Mouse (Mus musculus): Measurements from ENCODE around the gene Gjb3. TPM values are rescaled to one million over a fixed set of nuclear protein-coding genes. Genes with fewer than 3 reads are reported as not detected.

The Gjb3 gene
- polyA plus RNA-seq, 1 experiment from 2014 or later: 5.3 TPM

DNA sequence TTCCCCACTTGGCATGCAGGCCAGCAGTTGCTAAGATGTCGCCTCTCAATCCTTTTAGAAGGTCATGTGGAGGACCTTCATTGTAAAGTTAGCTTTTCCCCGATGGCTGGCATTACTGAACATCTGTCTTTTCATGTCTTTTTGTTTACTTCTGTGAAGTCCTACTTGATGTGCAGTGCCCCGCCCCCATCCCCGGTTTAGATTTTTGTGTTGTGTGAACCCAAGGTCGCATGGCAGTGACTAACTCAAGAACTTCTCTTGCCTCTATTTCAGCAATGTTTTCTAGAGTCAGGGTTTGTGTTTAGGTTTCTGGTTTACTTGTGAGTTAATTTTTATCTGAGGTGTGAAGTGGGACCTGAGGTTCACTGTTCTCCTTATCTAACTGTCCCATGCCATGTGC lies 38.0 kb downstream of the Gjb3 start:
- Histone ChIP-seq H3K27ac (replicated peaks; ENCODE audit: low read depth, low read length) (no peak overlapping the region), H3K4me3 (ENCODE audit: low read depth, low read length) (no peak overlapping the region), H3K4me2 (ENCODE audit: low read depth, severe bottlenecking) (no peak overlapping the region), H3K9ac (ENCODE audit: low read length) (no peak overlapping the region), H3K4me1 (ENCODE audit: control insufficient read depth, insufficient read depth, low read length) (no peaks in the 10 kb centered on the region), H3K27me3 (ENCODE audit: control insufficient read depth, insufficient read depth, low read length) (no peaks in the 10 kb centered on the region), H3K9me3 (ENCODE audit: control insufficient read depth, low read length) (no peaks in the 10 kb centered on the region), H3K36me3 (ENCODE audit: control insufficient read depth, insufficient read depth, low read length) (no peaks in the 10 kb centered on the region)
- WGBS: 83% methylated on average over 5 of the region's 5 CpGs
- no peak for ATAC-seq (ENCODE audit: insufficient number of reproducible peaks, low FRiP score, low TSS enrichment, low read depth)
- no peak for DNase-seq (ENCODE audit: low spot score)

DNA sequence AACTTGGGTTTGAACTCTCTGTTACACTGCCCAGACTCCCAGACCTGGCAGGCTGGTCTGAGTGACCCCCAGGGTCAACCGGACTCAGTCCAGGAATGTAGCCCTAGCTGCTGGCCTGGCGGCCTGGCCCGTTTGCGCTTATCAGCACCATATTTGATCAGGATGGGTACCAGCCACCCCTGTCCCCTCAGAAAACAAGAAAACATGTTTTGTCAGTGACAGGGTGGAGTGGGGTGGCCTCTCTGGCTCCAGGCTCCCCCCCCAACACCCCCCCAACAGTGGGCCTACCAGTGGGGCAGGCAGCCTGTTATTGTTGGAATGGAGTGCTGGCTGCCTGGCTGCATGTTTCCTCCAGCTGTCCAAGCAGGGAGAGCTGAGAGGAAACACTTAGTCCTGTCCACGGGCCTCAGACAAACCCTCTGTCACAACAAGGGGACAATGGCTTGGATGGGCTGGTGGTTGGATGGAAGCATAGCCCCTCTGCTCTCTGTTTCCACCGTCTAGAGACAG lies 41.5 kb downstream of the Gjb3 start:
- H3K4me3 ChIP-seq (ENCODE audit: low read depth, low read length): no peak overlapping the region
- H3K36me3 ChIP-seq (ENCODE audit: control insufficient read depth, insufficient read depth, low read length): no peaks in the 10 kb centered on the region
- WGBS: 76% methylated on average over 6 of the region's 6 CpGs
- H3K4me2 ChIP-seq (ENCODE audit: low read depth, severe bottlenecking): no peak overlapping the region
- H3K9ac ChIP-seq (ENCODE audit: low read length): no peak overlapping the region
- no peak overlapping the region for H3K27ac ChIP-seq (replicated peaks; ENCODE audit: low read depth, low read length)
- no peak for ATAC-seq (ENCODE audit: insufficient number of reproducible peaks, low FRiP score, low TSS enrichment, low read depth)
- no peaks in the 10 kb centered on the region for H3K4me1 ChIP-seq (ENCODE audit: control insufficient read depth, insufficient read depth, low read length)
- no peaks in the 10 kb centered on the region for H3K27me3 ChIP-seq (ENCODE audit: control insufficient read depth, insufficient read depth, low read length)
- no peaks in the 10 kb centered on the region for H3K9me3 ChIP-seq (ENCODE audit: control insufficient read depth, low read length)
- DNase-seq (ENCODE audit: low spot score): no peak

DNA sequence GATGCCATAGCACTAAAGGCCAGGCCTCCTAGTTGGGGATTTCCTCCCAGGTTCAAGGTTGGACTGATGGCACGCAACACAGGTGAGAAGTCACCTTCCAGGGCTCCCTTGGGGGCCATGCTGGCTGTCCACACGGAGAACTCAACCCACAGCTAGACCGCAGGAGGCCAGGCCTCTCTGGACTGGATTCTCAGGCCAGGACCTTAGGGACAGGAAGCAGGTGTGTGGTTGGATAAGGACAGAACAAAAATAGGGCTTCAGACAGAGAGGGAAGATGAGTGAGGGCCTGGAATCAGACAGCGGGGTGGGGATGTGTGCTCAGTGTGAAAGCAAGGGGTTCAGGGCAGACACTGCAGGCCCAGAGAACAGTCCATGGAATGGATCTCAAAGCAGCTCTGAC lies 43.7 kb downstream of the Gjb3 start:
- no peaks in the 10 kb centered on the region for H3K4me1 ChIP-seq (ENCODE audit: control insufficient read depth, insufficient read depth, low read length)
- H3K9me3 ChIP-seq (ENCODE audit: control insufficient read depth, low read length): no peaks in the 10 kb centered on the region
- no peak overlapping the region for H3K27ac ChIP-seq (replicated peaks; ENCODE audit: low read depth, low read length)
- no peak overlapping the region for H3K4me2 ChIP-seq (ENCODE audit: low read depth, severe bottlenecking)
- no peak for DNase-seq (ENCODE audit: low spot score)
- no peak for ATAC-seq (ENCODE audit: insufficient number of reproducible peaks, low FRiP score, low TSS enrichment, low read depth)
- no peak overlapping the region for H3K9ac ChIP-seq (ENCODE audit: low read length)
- 76% methylated on average over 4 of the region's 4 CpGs for WGBS
- H3K36me3 ChIP-seq (ENCODE audit: control insufficient read depth, insufficient read depth, low read length): no peaks in the 10 kb centered on the region
- H3K27me3 ChIP-seq (ENCODE audit: control insufficient read depth, insufficient read depth, low read length): no peaks in the 10 kb centered on the region
- no peak overlapping the region for H3K4me3 ChIP-seq (ENCODE audit: low read depth, low read length)

DNA sequence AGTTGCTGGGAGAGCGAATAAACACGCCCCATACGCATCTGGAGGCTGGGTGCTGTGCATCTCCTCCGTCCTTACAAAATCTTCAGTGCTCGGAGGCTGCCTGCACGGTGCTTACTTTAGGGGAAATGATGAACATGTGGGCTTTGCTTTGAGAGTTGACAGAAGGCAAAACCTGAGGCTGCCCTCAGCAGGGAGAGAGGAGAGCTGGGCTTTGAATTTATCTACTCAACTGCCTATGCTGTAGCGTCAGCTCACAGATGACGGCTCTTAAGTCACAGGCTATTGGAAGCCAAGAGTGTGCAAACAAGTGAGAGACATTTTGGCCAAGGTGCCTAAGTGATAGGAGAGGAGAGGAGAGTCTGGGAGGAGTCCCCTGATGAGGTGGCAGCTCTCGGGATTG lies 51.4 kb downstream of the Gjb3 start:
- no peaks in the 10 kb centered on the region; the same call in 1 of the 2 replicates for H3K4me1 ChIP-seq (ENCODE audit: control insufficient read depth, insufficient read depth, low read length)
- H3K27ac ChIP-seq (replicated peaks; ENCODE audit: low read depth, low read length): no peak overlapping the region
- ATAC-seq (ENCODE audit: insufficient number of reproducible peaks, low FRiP score, low TSS enrichment, low read depth) (no peak), DNase-seq (ENCODE audit: low spot score) (no peak)
- H3K4me3 ChIP-seq (ENCODE audit: low read depth, low read length): no peak overlapping the region
- WGBS: 89% methylated on average over 9 of the region's 9 CpGs
- H3K9ac ChIP-seq (ENCODE audit: low read length): no peak overlapping the region
- H3K4me2 ChIP-seq (ENCODE audit: low read depth, severe bottlenecking): no peak overlapping the region
- H3K36me3 ChIP-seq (ENCODE audit: control insufficient read depth, insufficient read depth, low read length): no peaks in the 10 kb centered on the region
- H3K27me3 ChIP-seq (ENCODE audit: control insufficient read depth, insufficient read depth, low read length): no peaks in the 10 kb centered on the region
- no peaks in the 10 kb centered on the region for H3K9me3 ChIP-seq (ENCODE audit: control insufficient read depth, low read length)

DNA sequence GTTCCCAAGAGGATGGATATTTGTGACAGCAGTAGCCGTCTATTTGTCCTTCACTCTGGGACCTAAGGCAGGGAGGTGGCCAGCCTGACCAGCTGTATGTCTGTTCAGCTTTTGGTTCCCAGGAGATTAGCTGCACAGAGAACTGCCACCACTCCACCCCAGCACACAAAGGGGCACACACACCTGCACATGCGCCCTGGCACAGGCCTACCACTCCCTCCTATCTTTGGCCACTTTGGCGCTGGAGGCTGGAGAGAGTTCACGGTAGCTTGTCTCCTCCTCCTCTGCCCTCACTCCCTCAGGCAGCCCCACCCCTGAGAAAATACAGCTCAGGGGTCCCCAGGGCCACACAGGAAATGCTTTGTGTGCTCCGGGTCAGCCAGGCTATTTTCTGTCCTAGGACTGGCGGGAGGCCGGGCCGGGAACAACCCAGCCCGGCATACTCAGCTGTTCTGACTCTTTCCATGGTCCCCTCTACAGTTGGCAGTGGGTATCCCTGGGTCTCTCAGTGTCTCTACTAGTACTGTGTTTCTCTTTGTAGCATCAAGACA lies 52.1 kb downstream of the Gjb3 start:
- ATAC-seq (ENCODE audit: insufficient number of reproducible peaks, low FRiP score, low TSS enrichment, low read depth) (no peak), DNase-seq (ENCODE audit: low spot score) (no peak)
- Histone ChIP-seq H3K4me1 (ENCODE audit: control insufficient read depth, insufficient read depth, low read length) (no peaks in the 10 kb centered on the region; the same call in 1 of the 2 replicates), H3K9ac (ENCODE audit: low read length) (no peak overlapping the region), H3K4me2 (ENCODE audit: low read depth, severe bottlenecking) (no peak overlapping the region), H3K27me3 (ENCODE audit: control insufficient read depth, insufficient read depth, low read length) (no peaks in the 10 kb centered on the region), H3K4me3 (ENCODE audit: low read depth, low read length) (no peak overlapping the region), H3K27ac (replicated peaks; ENCODE audit: low read depth, low read length) (no peak overlapping the region), H3K9me3 (ENCODE audit: control insufficient read depth, low read length) (no peaks in the 10 kb centered on the region), H3K36me3 (ENCODE audit: control insufficient read depth, insufficient read depth, low read length) (no peaks in the 10 kb centered on the region)
- WGBS: 66% methylated on average over 9 of the region's 9 CpGs

Other genes starting within 250 kb of the Gjb3 start
- 10.2 and 10.8 TPM in 2 replicates for gene Tmem35b, start 207.2 kb downstream of the Gjb3 start, polyA plus RNA-seq (2014; fragmentation: Nextera tagmentation; extraction: Ambion mirVana)
- gene Dlgap3, start 161.6 kb downstream of the Gjb3 start, polyA plus RNA-seq (2014; fragmentation: Nextera tagmentation; extraction: Ambion mirVana): 0.20 and 0.25 TPM in 2 replicates
- gene Smim12, start 87.1 kb downstream of the Gjb3 start, polyA plus RNA-seq (2014; fragmentation: Nextera tagmentation; extraction: Ambion mirVana): 61.5 and 65.9 TPM in 2 replicates
- gene Gja4, start 16.8 kb downstream of the Gjb3 start, polyA plus RNA-seq (2014; fragmentation: Nextera tagmentation; extraction: Ambion mirVana): 11.8 and 11.9 TPM in 2 replicates
- 0.13 TPM in 1 of 2 replicates, not detected in the other for gene Gjb4, start 23.2 kb upstream of the Gjb3 start, polyA plus RNA-seq (2014; fragmentation: Nextera tagmentation; extraction: Ambion mirVana)
- 0.82 and 0.88 TPM in 2 replicates for gene Gjb5, start 27.3 kb upstream of the Gjb3 start, polyA plus RNA-seq (2014; fragmentation: Nextera tagmentation; extraction: Ambion mirVana)